Mouse (Mus musculus): ENCODE measurements at regions not wholly inside any gene's neighbourhood (a gene's known extent, or its start where the extent isn't known, plus 50 kb on each side); places are given as distances from the start of the nearest gene placed in this dataset.

- no peaks in the 10 kb centered on the region for H3K27me3 ChIP-seq (ENCODE audit: control insufficient read depth, insufficient read depth, low read length)
- no peak overlapping the region for H3K27ac ChIP-seq (ENCODE audit: control insufficient read depth, insufficient read depth, low read depth, low read length)
- no peak overlapping the region for H3K4me3 ChIP-seq (ENCODE audit: control insufficient read depth, low read depth, low read length)
- no peaks in the 10 kb centered on the region for H3K36me3 ChIP-seq (ENCODE audit: control insufficient read depth, insufficient read depth, low read length)
- no peaks in the 10 kb centered on the region for H3K4me1 ChIP-seq (ENCODE audit: control insufficient read depth, insufficient read depth, low read length)
- TF ChIP-seq CTCF (IDR thresholded peaks at IDR 0.05; ENCODE audit: control insufficient read depth, insufficient read depth, insufficient replicate concordance, low read depth, low read length) (no peak), POLR2A (IDR thresholded peaks at IDR 0.05; ENCODE audit: control insufficient read depth, low read depth, low read length) (no peak)
Observed at GRCm38 (mm10) chr13:51930931-51931330, 84.5 kb downstream of the Gadd45g start.

DNA sequence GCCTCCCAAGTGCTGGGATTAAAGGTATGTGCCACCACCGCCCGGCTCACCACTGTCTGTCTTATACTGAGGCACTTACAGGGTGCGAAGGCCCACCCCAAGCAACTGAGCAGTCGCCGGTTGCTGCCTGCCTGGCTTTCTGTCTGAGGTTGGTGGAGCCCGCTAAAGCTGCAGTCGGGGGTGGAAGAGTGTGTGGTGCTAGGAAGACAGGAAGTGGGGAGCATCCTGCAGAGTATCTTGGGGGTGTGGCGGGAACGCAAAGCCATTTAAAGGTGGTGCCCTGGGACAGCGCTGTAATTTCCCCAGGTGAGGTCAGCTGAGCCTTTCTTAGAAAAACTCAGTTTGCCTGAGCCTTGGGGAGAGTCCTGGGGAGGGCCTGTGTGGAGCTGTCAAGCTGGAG is 89.3 kb downstream of the Gadd45g start:
- TF ChIP-seq POLR2A (IDR thresholded peaks at IDR 0.05; ENCODE audit: control insufficient read depth, low read depth, low read length) (no peak), CTCF (IDR thresholded peaks at IDR 0.05; ENCODE audit: control insufficient read depth, insufficient read depth, insufficient replicate concordance, low read depth, low read length) (no peak)
- Histone ChIP-seq H3K4me3 (ENCODE audit: control insufficient read depth, low read depth, low read length) (no peak overlapping the region), H3K27ac (ENCODE audit: control insufficient read depth, insufficient read depth, low read depth, low read length) (no peak overlapping the region), H3K36me3 (ENCODE audit: control insufficient read depth, insufficient read depth, low read length) (no peaks in the 10 kb centered on the region), H3K27me3 (ENCODE audit: control insufficient read depth, insufficient read depth, low read length) (no peaks in the 10 kb centered on the region), H3K4me1 (ENCODE audit: control insufficient read depth, insufficient read depth, low read length) (no peaks in the 10 kb centered on the region)

- TF ChIP-seq POLR2A (IDR thresholded peaks at IDR 0.05; ENCODE audit: control insufficient read depth, low read depth, low read length) (no peak), CTCF (IDR thresholded peaks at IDR 0.05; ENCODE audit: control insufficient read depth, insufficient read depth, insufficient replicate concordance, low read depth, low read length) (no peak)
- Histone ChIP-seq H3K36me3 (ENCODE audit: control insufficient read depth, insufficient read depth, low read length) (no peaks in the 10 kb centered on the region), H3K27ac (ENCODE audit: control insufficient read depth, insufficient read depth, low read depth, low read length) (no peak overlapping the region), H3K4me3 (ENCODE audit: control insufficient read depth, low read depth, low read length) (no peak overlapping the region), H3K27me3 (ENCODE audit: control insufficient read depth, insufficient read depth, low read length) (no peaks in the 10 kb centered on the region), H3K4me1 (ENCODE audit: control insufficient read depth, insufficient read depth, low read length) (no peaks in the 10 kb centered on the region)
Observed at GRCm38 (mm10) chr13:51936441-51936840, 90.0 kb downstream of the Gadd45g start.

DNA sequence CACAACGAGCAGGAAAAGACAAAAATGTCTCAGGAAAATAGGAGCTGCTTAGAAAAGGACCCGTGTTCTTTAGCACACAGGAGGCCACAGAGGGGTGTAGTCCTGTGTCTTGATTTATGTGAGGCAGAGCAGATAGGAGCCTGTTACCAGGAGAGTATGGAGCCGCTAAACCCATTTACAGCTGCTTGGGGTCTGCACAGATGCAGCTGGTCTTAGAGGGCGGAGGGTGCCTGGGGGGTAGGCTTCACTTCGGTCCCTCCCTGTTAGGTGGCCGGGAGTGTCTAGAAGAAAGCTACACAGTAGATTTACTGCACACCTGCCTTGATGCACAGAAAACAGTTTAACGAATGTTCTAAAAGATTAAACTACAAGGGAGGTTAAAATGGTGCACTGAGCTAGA is 91.4 kb downstream of the Gadd45g start:
- H3K27ac ChIP-seq (ENCODE audit: control insufficient read depth, insufficient read depth, low read depth, low read length): no peak overlapping the region
- no peaks in the 10 kb centered on the region for H3K4me1 ChIP-seq (ENCODE audit: control insufficient read depth, insufficient read depth, low read length)
- H3K4me3 ChIP-seq (ENCODE audit: control insufficient read depth, low read depth, low read length): no peak overlapping the region
- no peaks in the 10 kb centered on the region for H3K36me3 ChIP-seq (ENCODE audit: control insufficient read depth, insufficient read depth, low read length)
- TF ChIP-seq POLR2A (IDR thresholded peaks at IDR 0.05; ENCODE audit: control insufficient read depth, low read depth, low read length) (no peak), CTCF (IDR thresholded peaks at IDR 0.05; ENCODE audit: control insufficient read depth, insufficient read depth, insufficient replicate concordance, low read depth, low read length) (no peak)
- no peaks in the 10 kb centered on the region for H3K27me3 ChIP-seq (ENCODE audit: control insufficient read depth, insufficient read depth, low read length)

GRCm38 (mm10) chr13:51939262-51939661 is 92.8 kb downstream of the Gadd45g start:
- H3K4me1 ChIP-seq (ENCODE audit: control insufficient read depth, insufficient read depth, low read length): no peaks in the 10 kb centered on the region
- no peaks in the 10 kb centered on the region for H3K36me3 ChIP-seq (ENCODE audit: control insufficient read depth, insufficient read depth, low read length)
- TF ChIP-seq POLR2A (IDR thresholded peaks at IDR 0.05; ENCODE audit: control insufficient read depth, low read depth, low read length) (no peak), CTCF (IDR thresholded peaks at IDR 0.05; ENCODE audit: control insufficient read depth, insufficient read depth, insufficient replicate concordance, low read depth, low read length) (no peak)
- H3K27ac ChIP-seq (ENCODE audit: control insufficient read depth, insufficient read depth, low read depth, low read length): no peak overlapping the region
- no peaks in the 10 kb centered on the region for H3K27me3 ChIP-seq (ENCODE audit: control insufficient read depth, insufficient read depth, low read length)
- no peak overlapping the region for H3K4me3 ChIP-seq (ENCODE audit: control insufficient read depth, low read depth, low read length)

GRCm38 (mm10) chr13:51939715-51940114 is 93.2 kb downstream of the Gadd45g start:
- Histone ChIP-seq H3K36me3 (ENCODE audit: control insufficient read depth, insufficient read depth, low read length) (no peaks in the 10 kb centered on the region), H3K4me3 (ENCODE audit: control insufficient read depth, low read depth, low read length) (no peak overlapping the region), H3K4me1 (ENCODE audit: control insufficient read depth, insufficient read depth, low read length) (no peaks in the 10 kb centered on the region), H3K27me3 (ENCODE audit: control insufficient read depth, insufficient read depth, low read length) (no peaks in the 10 kb centered on the region), H3K27ac (ENCODE audit: control insufficient read depth, insufficient read depth, low read depth, low read length) (no peak overlapping the region)
- no peak for TF ChIP-seq POLR2A (IDR thresholded peaks at IDR 0.05; ENCODE audit: control insufficient read depth, low read depth, low read length)
- TF ChIP-seq CTCF (IDR thresholded peaks at IDR 0.05; ENCODE audit: control insufficient read depth, insufficient read depth, insufficient replicate concordance, low read depth, low read length): no peak

DNA sequence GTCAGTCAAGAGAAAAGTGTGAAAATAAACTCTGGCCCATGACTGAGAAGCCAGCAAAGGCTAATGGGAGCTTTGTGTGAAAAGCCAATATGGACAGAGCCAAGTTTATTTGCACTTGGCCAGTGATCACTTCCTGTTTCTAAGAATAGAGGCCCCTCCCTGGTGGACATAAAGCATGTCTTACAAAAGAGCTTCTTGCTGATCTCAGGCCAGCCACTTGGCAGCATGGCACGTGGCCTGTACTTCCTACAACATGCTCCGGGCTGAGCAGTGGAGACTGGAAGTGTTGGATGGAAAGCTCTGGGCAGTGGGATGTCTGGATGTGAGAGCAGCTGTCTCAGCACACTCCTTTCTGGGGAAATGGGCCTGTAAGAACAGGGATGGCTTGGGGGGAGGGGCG is 99.7 kb downstream of the Gadd45g start:
- H3K27ac ChIP-seq (ENCODE audit: control insufficient read depth, insufficient read depth, low read depth, low read length): no peak overlapping the region
- H3K4me3 ChIP-seq (ENCODE audit: control insufficient read depth, low read depth, low read length): no peak overlapping the region
- TF ChIP-seq CTCF (IDR thresholded peaks at IDR 0.05; ENCODE audit: control insufficient read depth, insufficient read depth, insufficient replicate concordance, low read depth, low read length): no peak
- TF ChIP-seq POLR2A (IDR thresholded peaks at IDR 0.05; ENCODE audit: control insufficient read depth, low read depth, low read length): no peak
- no peaks in the 10 kb centered on the region for H3K4me1 ChIP-seq (ENCODE audit: control insufficient read depth, insufficient read depth, low read length)
- no peaks in the 10 kb centered on the region for H3K27me3 ChIP-seq (ENCODE audit: control insufficient read depth, insufficient read depth, low read length)
- no peaks in the 10 kb centered on the region for H3K36me3 ChIP-seq (ENCODE audit: control insufficient read depth, insufficient read depth, low read length)

GRCm38 (mm10) chr13:51948896-51949295 is 102.4 kb downstream of the Gadd45g start:
- no peak overlapping the region for H3K27ac ChIP-seq (ENCODE audit: control insufficient read depth, insufficient read depth, low read depth, low read length)

More at GRCm38 (mm10) chr13:51948896-51949295, 102.4 kb downstream of the Gadd45g start:
- Histone ChIP-seq H3K27me3 (ENCODE audit: control insufficient read depth, insufficient read depth, low read length) (no peaks in the 10 kb centered on the region), H3K4me1 (ENCODE audit: control insufficient read depth, insufficient read depth, low read length) (no peaks in the 10 kb centered on the region; the same call in 1 of the 2 replicates), H3K4me3 (ENCODE audit: control insufficient read depth, low read depth, low read length) (no peak overlapping the region), H3K36me3 (ENCODE audit: control insufficient read depth, insufficient read depth, low read length) (no peaks in the 10 kb centered on the region)
- no peak for TF ChIP-seq CTCF (IDR thresholded peaks at IDR 0.05; ENCODE audit: control insufficient read depth, insufficient read depth, insufficient replicate concordance, low read depth, low read length)
